Mouse (Mus musculus) heart, adult 2 months (tissue): ENCODE results near the gene Snx10. TPM values are rescaled to one million over a fixed set of nuclear protein-coding genes. Genes with fewer than 3 reads are reported as not detected.

Source experiments
- DNase-seq, 2 experiments: peaks; one replicate each; pipeline ENCODE4 v3.0.0; 2021
- H3K27ac ChIP-seq: fragments of 200-600 bp; 2 replicates; pipeline ENCODE4 v1.8.1; 2022
- H3K27me3 ChIP-seq: fragments of 200-500 bp; 2 replicates; pipeline ENCODE4 v1.6.1; 2012; ENCODE audit warnings: mild to moderate bottlenecking, low read length, inconsistent platforms, mixed read lengths; ENCODE audit not compliant: control insufficient read depth, insufficient read depth
- H3K36me3 ChIP-seq: fragments of 200-500 bp; 2 replicates; pipeline ENCODE4 v1.6.1; 2012; ENCODE audit warnings: low read length, inconsistent platforms; ENCODE audit not compliant: control insufficient read depth, insufficient read depth
- H3K4me1 ChIP-seq: fragments of 200-500 bp; 2 replicates; pipeline ENCODE4 v1.6.1; 2011; ENCODE audit warnings: low read length; ENCODE audit not compliant: control insufficient read depth, insufficient read depth
- H3K4me3 ChIP-seq: fragments of 200-600 bp; 2 replicates; pipeline ENCODE4 v1.8.1; 2022
- H3K79me2 ChIP-seq: fragments of 200-500 bp; replicated peaks from 2 replicates; pipeline ENCODE4 v1.6.1; 2012; ENCODE audit warnings: mild to moderate bottlenecking, inconsistent platforms, low read length, moderate library complexity, mixed read lengths; ENCODE audit not compliant: control insufficient read depth, insufficient read depth
- H3K9ac ChIP-seq: fragments of 200-500 bp; 2 replicates; pipeline ENCODE4 v1.6.1; 2012; ENCODE audit warnings: low read depth, mild to moderate bottlenecking, control low read depth, inconsistent platforms, low read length, mixed read lengths
- CTCF ChIP-seq: fragments of 200-600 bp; IDR thresholded peaks from 2 replicates; pipeline ENCODE4 v1.8.1; 2022; ENCODE audit warnings: antibody characterized with exemption, mild to moderate bottlenecking, moderate library complexity
- EP300 ChIP-seq: fragments of 200-500 bp; IDR thresholded peaks from 2 replicates; pipeline ENCODE4 v1.6.1; 2011; ENCODE audit warnings: low read depth, low read length, control low read depth; ENCODE audit not compliant: insufficient read depth
- POLR2A ChIP-seq: fragments of 200-500 bp; IDR thresholded peaks from 2 replicates; pipeline ENCODE4 v1.6.1; 2011; ENCODE audit warnings: mild to moderate bottlenecking, low read depth, low read length, control low read depth; ENCODE audit not compliant: insufficient read depth
- WGBS: fragments of 180-500 bp; shearing (Covaris S2); methylation state at CpG from one replicate; pipeline ENCODE4 v1.1.7; 2018; 5-methylcytosine and 5-hydroxymethylcytosine counted together
- intact Hi-C: fragments of 180-260 bp; cut with DNase I; formaldehyde crosslinking; loops from one replicate; pipeline ENCODE4 v1.15.1; 2025
- polyA plus RNA-seq: library from polyadenylated mRNA; depleted of rRNA; stranded (reverse); fragments of >200 nt; gene quantifications from 2 replicates; pipeline ENCODE4 v1.2.3, GENCODE M21; 2012
- total RNA-seq, 2 experiments: library from RNA; stranded (reverse); gene quantifications; 2 replicates each; pipeline ENCODE4 v1.2.3; 2021

Snx10 gene
- total and polyA plus RNA-seq, 3 experiments = 3.9 to 11.4 (median 10.8) TPM

GRCm38 (mm10) chr6:51541422-51541821, 17.7 kb downstream of the Snx10 start:
- Histone ChIP-seq H3K27me3 (no peaks in the 10 kb centered on the region), H3K27ac (no peak overlapping the region), H3K36me3 (no peaks in the 10 kb centered on the region), H3K4me1 (peaks cover 5% of the 10 kb centered on the region), H3K9ac (no peak overlapping the region), H3K79me2 (no peaks in the 10 kb centered on the region), H3K4me3 (no peak overlapping the region)
- TF ChIP-seq CTCF = no peak
- no peak for TF ChIP-seq POLR2A
- TF ChIP-seq EP300 = no peak
- WGBS = 87% methylated on average over 7 of the region's 7 CpGs
- no peak for DNase-seq
- intact Hi-C loops = no loop called here

DNA sequence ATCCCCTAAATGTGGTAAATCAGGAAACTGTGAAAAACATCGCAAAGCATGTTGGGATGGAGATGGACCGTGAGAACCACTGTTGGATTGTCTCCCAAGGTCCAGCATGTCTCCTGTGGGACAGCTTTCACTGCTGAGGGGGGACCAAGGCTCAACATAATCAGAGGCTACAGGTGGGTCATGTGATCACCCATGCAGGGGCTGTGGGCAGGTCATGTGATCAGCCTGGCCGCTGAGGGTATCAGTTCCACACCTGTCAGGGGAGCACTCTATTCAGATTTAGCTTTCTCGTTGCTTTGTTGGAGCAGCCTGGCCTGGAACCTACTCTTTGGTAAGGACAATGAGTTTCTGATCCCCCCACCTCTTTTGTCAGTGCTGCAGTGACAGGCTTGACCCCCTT, 18.4 kb downstream of the Snx10 start:
- Histone ChIP-seq H3K9ac (no peak overlapping the region), H3K27me3 (no peaks in the 10 kb centered on the region), H3K79me2 (no peaks in the 10 kb centered on the region), H3K36me3 (no peaks in the 10 kb centered on the region), H3K27ac (no peak overlapping the region), H3K4me3 (no peak overlapping the region), H3K4me1 (peaks cover 5% of the 10 kb centered on the region)
- TF ChIP-seq CTCF (no peak), EP300 (no peak), POLR2A (no peak)
- intact Hi-C loops = loop anchor here (1.0 kb wide), 1 partner anchor 17 kb away; no protein-coding TSS in a partner anchor
- no peak for DNase-seq
- WGBS = 77% methylated on average over 4 of the region's 4 CpGs

DNA sequence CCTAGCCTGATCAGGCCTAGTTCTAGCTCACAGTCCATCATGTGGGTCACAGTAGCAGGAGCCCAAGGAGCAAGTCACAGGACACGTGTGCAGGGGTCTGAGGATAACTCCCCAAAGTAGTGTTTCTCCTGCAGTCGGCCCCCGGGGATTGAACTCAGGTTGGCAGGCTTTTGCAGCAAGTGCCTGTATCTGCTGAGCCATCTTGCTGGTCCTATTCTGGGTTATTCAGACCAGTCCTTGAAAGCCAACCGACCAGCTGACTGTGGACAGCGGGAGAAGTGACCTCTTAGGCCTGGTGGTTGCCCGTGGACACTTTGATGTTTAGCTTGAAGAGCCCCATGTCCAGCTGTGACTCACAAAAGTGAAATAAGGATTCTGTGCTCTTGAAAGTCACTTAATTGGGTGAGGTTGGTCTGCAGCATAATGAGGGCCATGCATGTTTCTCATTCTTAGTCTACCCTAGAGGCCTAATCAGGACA, 20.0 kb downstream of the Snx10 start:
- H3K4me3 ChIP-seq = no peak overlapping the region
- no peak for DNase-seq
- H3K27me3 ChIP-seq = no peaks in the 10 kb centered on the region
- H3K27ac ChIP-seq = peak overlapping the region; percentile 73; the same call in 1 of the 2 replicates
- 85% methylated on average over 6 of the region's 6 CpGs for WGBS
- H3K36me3 ChIP-seq = no peaks in the 10 kb centered on the region
- no peak for TF ChIP-seq EP300
- TF ChIP-seq POLR2A = no peak
- no peak for TF ChIP-seq CTCF
- intact Hi-C loops = loop anchor here (1.0 to 2.0 kb wide), 2 partner anchors 33 to 74 kb away; partner anchors contain the start of gene Hnrnpa2b1
- no peak overlapping the region for H3K9ac ChIP-seq
- no peaks in the 10 kb centered on the region for H3K79me2 ChIP-seq
- H3K4me1 ChIP-seq = peaks cover 5% of the 10 kb centered on the region

GRCm38 (mm10) chr6:51544118-51544681, 20.5 kb downstream of the Snx10 start:
- Histone ChIP-seq H3K4me3 (peak overlapping the region; percentile 47), H3K27me3 (no peaks in the 10 kb centered on the region), H3K4me1 (peaks cover 5% of the 10 kb centered on the region), H3K36me3 (no peaks in the 10 kb centered on the region), H3K27ac (peak overlapping the region; percentile 73), H3K79me2 (no peaks in the 10 kb centered on the region), H3K9ac (peak overlapping the region; percentile 47)
- no peak for TF ChIP-seq CTCF
- TF ChIP-seq EP300 = no peak
- TF ChIP-seq POLR2A = peak; percentile 67
- intact Hi-C loops = loop anchor here (1.0 to 2.0 kb wide), 2 partner anchors 33 to 75 kb away; partner anchors contain the start of gene Hnrnpa2b1
- 44% methylated on average over 7 of the region's 7 CpGs for WGBS
- peak; percentile 46 to 59 for DNase-seq

DNA sequence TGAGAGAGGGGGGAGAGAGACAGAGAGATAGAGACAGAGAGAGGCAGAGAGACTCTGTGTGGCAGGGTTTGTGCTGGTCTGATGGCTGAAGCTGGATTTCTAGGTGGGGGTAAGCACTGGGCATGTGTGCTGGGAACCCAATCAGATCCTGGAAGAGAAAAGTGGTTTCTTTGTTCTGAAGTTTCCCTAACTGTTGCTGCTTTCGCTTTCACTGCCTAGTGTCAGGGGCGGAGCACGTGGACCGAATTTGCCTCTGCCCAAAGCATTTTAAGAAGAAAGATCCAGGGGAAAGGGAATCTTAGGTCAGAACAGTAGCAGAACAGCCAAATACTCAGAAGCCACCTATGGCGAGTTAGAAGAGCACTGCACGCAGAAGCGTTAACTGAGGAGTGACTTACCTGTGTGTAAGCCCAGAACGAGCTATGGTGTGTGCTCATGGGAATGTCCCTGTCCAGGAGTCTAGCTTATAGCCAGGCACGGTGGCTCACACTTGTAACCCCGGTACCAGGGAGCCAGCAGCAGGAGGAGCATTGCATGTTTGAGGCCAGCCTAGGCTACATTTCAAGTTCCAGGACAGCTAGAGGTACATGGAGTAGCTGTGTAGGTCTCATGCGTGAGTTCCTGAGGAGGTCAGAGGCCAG, 21.6 kb downstream of the Snx10 start:
- Histone ChIP-seq H3K4me1 (peaks cover 7% of the 10 kb centered on the region), H3K27me3 (no peaks in the 10 kb centered on the region), H3K4me3 (peak overlapping the region; percentile 44), H3K79me2 (no peaks in the 10 kb centered on the region), H3K36me3 (no peaks in the 10 kb centered on the region), H3K27ac (peak overlapping the region; percentile 73), H3K9ac (peak overlapping the region; percentile 58)
- DNase-seq = peak; percentile 61 to 69
- intact Hi-C loops = loop anchor here (2.0 kb wide), 1 partner anchor 35 kb away; no protein-coding TSS in a partner anchor
- TF ChIP-seq CTCF (no peak), POLR2A (peak; percentile 52; the same call in 1 of the 2 replicates), EP300 (0 out of 2 replicates have a peak, but pooled peaks have one; percentile 26)
- 51% methylated on average over 11 of the region's 11 CpGs for WGBS

- DNase-seq = no peak
- intact Hi-C loops = no loop called here
- no peak overlapping the region for H3K9ac ChIP-seq
- H3K4me1 ChIP-seq = peaks cover 7% of the 10 kb centered on the region
- H3K4me3 ChIP-seq = no peak overlapping the region
- TF ChIP-seq CTCF = no peak
- no peak for TF ChIP-seq EP300
- TF ChIP-seq POLR2A = no peak
- 75% methylated on average over 2 of the region's 2 CpGs for WGBS
- no peaks in the 10 kb centered on the region for H3K79me2 ChIP-seq
- H3K27ac ChIP-seq = peak overlapping the region; percentile 73
- no peaks in the 10 kb centered on the region for H3K36me3 ChIP-seq
- H3K27me3 ChIP-seq = no peaks in the 10 kb centered on the region
Measured at GRCm38 (mm10) chr6:51546085-51546484, 22.4 kb downstream of the Snx10 start.
